Mouse (Mus musculus): ENCODE measurements around the gene Smim20.

Smim20 gene

GRCm38 (mm10) chr5:53266931-53267853 is at the start of gene Smim20:
Smim20 (plus strand) TSS chr5:53267083.
- DNase-seq (ENCODE audit: low read depth, low spot score) = no peak

- DNase-seq (ENCODE audit: low read depth, low spot score) = no peak
These were observed 41.4 kb upstream of the Smim20 start for GRCm38 (mm10) chr5:53225434-53225833.

GRCm38 (mm10) chr5:53230560-53230959 is 36.3 kb upstream of the Smim20 start:
- DNase-seq (ENCODE audit: low read depth, low spot score) = no peak

- no peak for DNase-seq (ENCODE audit: low read depth, low spot score)
These were observed 31.3 kb upstream of the Smim20 start for GRCm38 (mm10) chr5:53235551-53235950.

GRCm38 (mm10) chr5:53236136-53236535 is 30.7 kb upstream of the Smim20 start:
- DNase-seq (ENCODE audit: low read depth, low spot score) = no peak

- DNase-seq (ENCODE audit: low read depth, low spot score) = no peak
These were observed 30.1 kb upstream of the Smim20 start for GRCm38 (mm10) chr5:53236749-53237148.

- no peak for DNase-seq (ENCODE audit: low read depth, low spot score)
These were observed 28.1 kb upstream of the Smim20 start for GRCm38 (mm10) chr5:53238761-53239160.

- no peak for DNase-seq (ENCODE audit: low read depth, low spot score)
These were observed 27.7 kb upstream of the Smim20 start for GRCm38 (mm10) chr5:53239189-53239588.

- no peak for DNase-seq (ENCODE audit: low read depth, low spot score)
These were observed 26.9 kb upstream of the Smim20 start for GRCm38 (mm10) chr5:53239831-53240440.

- no peak for DNase-seq (ENCODE audit: low read depth, low spot score)
These were observed 25.8 kb upstream of the Smim20 start for GRCm38 (mm10) chr5:53241109-53241508.

GRCm38 (mm10) chr5:53241963-53242362 is 24.9 kb upstream of the Smim20 start:
- no peak for DNase-seq (ENCODE audit: low read depth, low spot score)

- no peak for DNase-seq (ENCODE audit: low read depth, low spot score)
These were observed 23.9 kb upstream of the Smim20 start for GRCm38 (mm10) chr5:53242865-53243499.

GRCm38 (mm10) chr5:53243933-53244332 is 22.9 kb upstream of the Smim20 start:
- no peak for DNase-seq (ENCODE audit: low read depth, low spot score)

- no peak for DNase-seq (ENCODE audit: low read depth, low spot score)
These were observed 18.4 kb upstream of the Smim20 start for GRCm38 (mm10) chr5:53248499-53248898.

- DNase-seq (ENCODE audit: low read depth, low spot score) = no peak
These were observed 17.3 kb upstream of the Smim20 start for GRCm38 (mm10) chr5:53249431-53250061.

- no peak for DNase-seq (ENCODE audit: low read depth, low spot score)
These were observed 12.7 kb upstream of the Smim20 start for GRCm38 (mm10) chr5:53254154-53254553.

- DNase-seq (ENCODE audit: low read depth, low spot score) = no peak
These were observed 12.1 kb upstream of the Smim20 start for GRCm38 (mm10) chr5:53254821-53255220.

- DNase-seq (ENCODE audit: low read depth, low spot score) = no peak
These were observed 8.7 kb upstream of the Smim20 start for GRCm38 (mm10) chr5:53258038-53258786.

- no peak for DNase-seq (ENCODE audit: low read depth, low spot score)
These were observed 7.0 kb upstream of the Smim20 start for GRCm38 (mm10) chr5:53259894-53260293.

- no peak for DNase-seq (ENCODE audit: low read depth, low spot score)
These were observed 4.9 kb upstream of the Smim20 start for GRCm38 (mm10) chr5:53261999-53262398.

- no peak for DNase-seq (ENCODE audit: low read depth, low spot score)
These were observed 2.8 kb upstream of the Smim20 start for GRCm38 (mm10) chr5:53264061-53264460.
